Mouse (Mus musculus): ENCODE data around the gene Mgat5. TPM values are rescaled to one million over a fixed set of nuclear protein-coding genes. Genes with fewer than 3 reads are reported as not detected.

Gene Mgat5
- polyA plus RNA-seq, 1 experiment from 2014 or later, result 5.1 TPM

- no peak overlapping the region for H3K4me3 ChIP-seq (ENCODE audit: low read depth, low read length)
- no peak overlapping the region for H3K27ac ChIP-seq (replicated peaks; ENCODE audit: low read depth, low read length)
- no peak overlapping the region for H3K9ac ChIP-seq (ENCODE audit: low read depth, low read length)
- DNase-seq (ENCODE audit: low spot score) (no peak), ATAC-seq (ENCODE audit: low read depth) (no peak; the same call in 1 of the 2 replicates)
- 79% methylated on average over 6 of the region's 6 CpGs for WGBS
- no peaks in the 10 kb centered on the region for H3K27me3 ChIP-seq (replicated peaks; ENCODE audit: control insufficient read depth, insufficient read depth, low read length)
- H3K4me2 ChIP-seq (ENCODE audit: low read depth, low read length), result no peak overlapping the region
- H3K36me3 ChIP-seq (ENCODE audit: control insufficient read depth, insufficient read depth, low read length), result no peaks in the 10 kb centered on the region
- no peaks in the 10 kb centered on the region for H3K9me3 ChIP-seq (ENCODE audit: control insufficient read depth, low read length)
- no peaks in the 10 kb centered on the region for H3K4me1 ChIP-seq (ENCODE audit: control insufficient read depth, insufficient read depth, low read length)
Observed at GRCm38 (mm10) chr1:127329810-127330209, 125.0 kb downstream of the Mgat5 start.

GRCm38 (mm10) chr1:127337740-127338139, 132.9 kb downstream of the Mgat5 start:
- H3K4me2 ChIP-seq (ENCODE audit: low read depth, low read length), result no peak overlapping the region
- H3K27ac ChIP-seq (replicated peaks; ENCODE audit: low read depth, low read length), result no peak overlapping the region
- no peaks in the 10 kb centered on the region for H3K27me3 ChIP-seq (replicated peaks; ENCODE audit: control insufficient read depth, insufficient read depth, low read length)
- H3K4me1 ChIP-seq (ENCODE audit: control insufficient read depth, insufficient read depth, low read length), result peaks cover 3% of the 10 kb centered on the region; the same call in 1 of the 2 replicates
- no peak overlapping the region for H3K9ac ChIP-seq (ENCODE audit: low read depth, low read length)
- H3K9me3 ChIP-seq (ENCODE audit: control insufficient read depth, low read length), result no peaks in the 10 kb centered on the region
- ATAC-seq (ENCODE audit: low read depth) (peak; percentile 30; the same call in 1 of the 2 replicates), DNase-seq (ENCODE audit: low spot score) (no peak)
- WGBS, result 68% methylated on average over 10 of the region's 10 CpGs
- H3K36me3 ChIP-seq (ENCODE audit: control insufficient read depth, insufficient read depth, low read length), result no peaks in the 10 kb centered on the region
- H3K4me3 ChIP-seq (ENCODE audit: low read depth, low read length), result no peak overlapping the region

GRCm38 (mm10) chr1:127338833-127339487, 134.1 kb downstream of the Mgat5 start:
- WGBS, result 57% methylated on average over 9 of the region's 9 CpGs
- Histone ChIP-seq H3K9me3 (ENCODE audit: control insufficient read depth, low read length) (no peaks in the 10 kb centered on the region), H3K36me3 (ENCODE audit: control insufficient read depth, insufficient read depth, low read length) (no peaks in the 10 kb centered on the region), H3K27ac (replicated peaks; ENCODE audit: low read depth, low read length) (no peak overlapping the region), H3K27me3 (replicated peaks; ENCODE audit: control insufficient read depth, insufficient read depth, low read length) (no peaks in the 10 kb centered on the region), H3K4me2 (ENCODE audit: low read depth, low read length) (no peak overlapping the region), H3K4me1 (ENCODE audit: control insufficient read depth, insufficient read depth, low read length) (peaks cover 3% of the 10 kb centered on the region; the same call in 1 of the 2 replicates), H3K4me3 (ENCODE audit: low read depth, low read length) (no peak overlapping the region), H3K9ac (ENCODE audit: low read depth, low read length) (no peak overlapping the region)
- DNase-seq (ENCODE audit: low spot score), result peak; percentile 38
- no peak for ATAC-seq (ENCODE audit: low read depth)

DNA sequence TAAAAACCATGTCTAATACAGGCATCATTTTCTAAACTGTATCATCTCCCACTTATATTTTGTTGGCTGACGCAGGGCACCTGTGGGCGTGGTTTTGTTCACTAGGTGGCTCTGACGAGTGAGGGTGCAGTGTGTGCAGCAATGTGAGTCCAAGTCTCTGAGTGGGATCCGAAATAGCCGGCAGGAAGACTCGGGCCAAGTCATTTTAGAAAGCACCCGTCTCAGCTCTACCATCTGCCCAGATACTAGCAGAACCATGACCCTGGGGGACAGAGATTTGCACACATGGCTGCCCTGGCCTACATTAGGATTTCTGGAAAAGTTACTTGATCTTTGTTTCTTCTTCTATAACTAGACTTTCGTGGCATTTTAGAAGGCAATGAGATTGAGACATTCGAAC, 135.5 kb downstream of the Mgat5 start:
- no peak for ATAC-seq (ENCODE audit: low read depth)
- WGBS, result 88% methylated on average over 9 of the region's 9 CpGs

DNA sequence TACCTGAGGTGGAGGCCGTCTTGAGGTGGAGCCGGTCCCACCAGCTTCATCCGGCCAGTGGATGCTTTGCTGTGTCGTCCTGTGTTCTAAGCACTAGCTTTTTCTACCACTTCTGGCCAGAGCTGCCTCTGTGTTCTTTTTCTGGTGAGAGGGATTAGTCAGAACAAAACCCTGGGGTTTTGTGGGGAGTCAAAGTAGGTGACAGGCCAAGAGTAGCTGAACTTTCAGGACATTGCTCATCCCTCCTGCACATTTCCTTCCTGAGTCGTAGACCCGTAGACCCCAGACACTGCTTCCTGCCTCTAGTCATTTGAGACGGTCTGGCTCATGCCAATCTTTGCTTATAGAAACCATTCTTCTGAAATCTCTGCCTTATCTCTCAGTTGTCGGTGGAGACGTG, 140.1 kb downstream of the Mgat5 start:
- no peak overlapping the region for H3K4me2 ChIP-seq (ENCODE audit: low read depth, low read length)
- ATAC-seq (ENCODE audit: low read depth), result no peak
- no peaks in the 10 kb centered on the region for H3K9me3 ChIP-seq (ENCODE audit: control insufficient read depth, low read length)
- H3K4me3 ChIP-seq (ENCODE audit: low read depth, low read length), result no peak overlapping the region
- no peak overlapping the region for H3K9ac ChIP-seq (ENCODE audit: low read depth, low read length)
- peaks cover 9% of the 10 kb centered on the region; the same call in 1 of the 2 replicates for H3K4me1 ChIP-seq (ENCODE audit: control insufficient read depth, insufficient read depth, low read length)
- WGBS, result 59% methylated on average over 9 of the region's 9 CpGs
- no peak overlapping the region for H3K27ac ChIP-seq (replicated peaks; ENCODE audit: low read depth, low read length)
- no peaks in the 10 kb centered on the region for H3K27me3 ChIP-seq (replicated peaks; ENCODE audit: control insufficient read depth, insufficient read depth, low read length)
- no peaks in the 10 kb centered on the region for H3K36me3 ChIP-seq (ENCODE audit: control insufficient read depth, insufficient read depth, low read length)
- DNase-seq (ENCODE audit: low spot score), result no peak

More for the DNA sequence above, 135.5 kb downstream of the Mgat5 start:
- Histone ChIP-seq H3K9ac (ENCODE audit: low read depth, low read length) (no peak overlapping the region), H3K27me3 (replicated peaks; ENCODE audit: control insufficient read depth, insufficient read depth, low read length) (no peaks in the 10 kb centered on the region), H3K4me2 (ENCODE audit: low read depth, low read length) (no peak overlapping the region), H3K4me3 (ENCODE audit: low read depth, low read length) (no peak overlapping the region), H3K9me3 (ENCODE audit: control insufficient read depth, low read length) (no peaks in the 10 kb centered on the region), H3K27ac (replicated peaks; ENCODE audit: low read depth, low read length) (no peak overlapping the region), H3K4me1 (ENCODE audit: control insufficient read depth, insufficient read depth, low read length) (peaks cover 3% of the 10 kb centered on the region; the same call in 1 of the 2 replicates), H3K36me3 (ENCODE audit: control insufficient read depth, insufficient read depth, low read length) (no peaks in the 10 kb centered on the region)
- DNase-seq (ENCODE audit: low spot score), result no peak

- no peaks in the 10 kb centered on the region for H3K36me3 ChIP-seq (ENCODE audit: control insufficient read depth, insufficient read depth, low read length)
- no peaks in the 10 kb centered on the region for H3K27me3 ChIP-seq (replicated peaks; ENCODE audit: control insufficient read depth, insufficient read depth, low read length)
- no peaks in the 10 kb centered on the region for H3K9me3 ChIP-seq (ENCODE audit: control insufficient read depth, low read length)
- DNase-seq (ENCODE audit: low spot score) (no peak), ATAC-seq (ENCODE audit: low read depth) (no peak)
- H3K27ac ChIP-seq (replicated peaks; ENCODE audit: low read depth, low read length), result no peak overlapping the region
- H3K4me2 ChIP-seq (ENCODE audit: low read depth, low read length), result no peak overlapping the region
- 75% methylated on average over 3 of the region's 3 CpGs for WGBS
- H3K4me3 ChIP-seq (ENCODE audit: low read depth, low read length), result no peak overlapping the region
- H3K9ac ChIP-seq (ENCODE audit: low read depth, low read length), result no peak overlapping the region
- peaks cover 9% of the 10 kb centered on the region; the same call in 1 of the 2 replicates for H3K4me1 ChIP-seq (ENCODE audit: control insufficient read depth, insufficient read depth, low read length)
Observed at GRCm38 (mm10) chr1:127346596-127347139, 141.9 kb downstream of the Mgat5 start.

GRCm38 (mm10) chr1:127347878-127348620, 143.2 kb downstream of the Mgat5 start:
- DNase-seq (ENCODE audit: low spot score) (peak; percentile 66), ATAC-seq (ENCODE audit: low read depth) (no peak)
- Histone ChIP-seq H3K4me3 (ENCODE audit: low read depth, low read length) (no peak overlapping the region), H3K9me3 (ENCODE audit: control insufficient read depth, low read length) (no peaks in the 10 kb centered on the region), H3K9ac (ENCODE audit: low read depth, low read length) (no peak overlapping the region), H3K36me3 (ENCODE audit: control insufficient read depth, insufficient read depth, low read length) (no peaks in the 10 kb centered on the region), H3K27ac (replicated peaks; ENCODE audit: low read depth, low read length) (no peak overlapping the region), H3K4me2 (ENCODE audit: low read depth, low read length) (no peak overlapping the region), H3K4me1 (ENCODE audit: control insufficient read depth, insufficient read depth, low read length) (peaks cover 9% of the 10 kb centered on the region; the same call in 1 of the 2 replicates), H3K27me3 (replicated peaks; ENCODE audit: control insufficient read depth, insufficient read depth, low read length) (no peaks in the 10 kb centered on the region)
- 88% methylated on average over 3 of the region's 3 CpGs for WGBS

GRCm38 (mm10) chr1:127348642-127349341, 144.0 kb downstream of the Mgat5 start:
- ATAC-seq (ENCODE audit: low read depth) (0 out of 2 replicates have a peak, but pooled peaks have one; percentile 35), DNase-seq (ENCODE audit: low spot score) (peak; percentile 70)
- WGBS, result 70% methylated on average over 9 of the region's 9 CpGs
- H3K9me3 ChIP-seq (ENCODE audit: control insufficient read depth, low read length), result no peaks in the 10 kb centered on the region
- no peak overlapping the region for H3K4me3 ChIP-seq (ENCODE audit: low read depth, low read length)
- 0 out of 2 replicates have a peak overlapping the region, but pooled peaks have one; percentile 4 for H3K27ac ChIP-seq (replicated peaks; ENCODE audit: low read depth, low read length)
- no peaks in the 10 kb centered on the region for H3K27me3 ChIP-seq (replicated peaks; ENCODE audit: control insufficient read depth, insufficient read depth, low read length)
- no peak overlapping the region for H3K4me2 ChIP-seq (ENCODE audit: low read depth, low read length)
- no peaks in the 10 kb centered on the region for H3K36me3 ChIP-seq (ENCODE audit: control insufficient read depth, insufficient read depth, low read length)
- H3K9ac ChIP-seq (ENCODE audit: low read depth, low read length), result no peak overlapping the region
- H3K4me1 ChIP-seq (ENCODE audit: control insufficient read depth, insufficient read depth, low read length), result peaks cover 9% of the 10 kb centered on the region; the same call in 1 of the 2 replicates
